Mouse (Mus musculus): ENCODE measurements around the gene Pts. TPM values are rescaled to one million over a fixed set of nuclear protein-coding genes. Genes with fewer than 3 reads are reported as not detected.

Pts gene
- total RNA-seq (2021) = 10 to 100 TPM in 1 of 2 experiments, 1 to 10 TPM in 1; 9.5 to 10.0 TPM
- long read RNA-seq, experiment 1, full-length matches to known transcripts = 9 of 14 reads
- long read RNA-seq, experiment 1, partial matches to known transcripts = 2 of 14 reads
- long read RNA-seq, experiment 1, other reads (novel, unspliced or antisense) = 3 of 14 reads
- long read RNA-seq, experiment 2, transcript Pts-201 (6 exons, 1,046 nt) = major isoform, 6 of 22 reads
- long read RNA-seq, experiment 2, partial matches to known transcripts = 0 of 22 reads
- long read RNA-seq, experiment 2, other reads (novel, unspliced or antisense) = 16 of 22 reads

GRCm38 (mm10) chr9:50528293-50528892, at the start of gene Pts:
TSS of gene Pts (minus strand) at chr9:50528724.
- peak; percentile 97 to 99 for DNase-seq
- intact Hi-C loops (cut with DNase I) = loop anchor here (1.0 kb wide), 1 partner anchor 65 kb away; no protein-coding TSS in a partner anchor

- no peak for DNase-seq
- intact Hi-C loops (cut with DNase I) = no loop called here
Measured at GRCm38 (mm10) chr9:50569599-50570525, 41.3 kb upstream of the Pts start.

GRCm38 (mm10) chr9:50567881-50568280, 39.4 kb upstream of the Pts start:
- DNase-seq = peak in 1 of 2 experiments; percentile 8
- intact Hi-C loops (cut with DNase I) = no loop called here

- no peak for DNase-seq
- intact Hi-C loops (cut with DNase I) = no loop called here
Measured at GRCm38 (mm10) chr9:50567372-50567771, 38.8 kb upstream of the Pts start.

- DNase-seq = no peak
- intact Hi-C loops (cut with DNase I) = no loop called here
Measured at GRCm38 (mm10) chr9:50565940-50566339, 37.4 kb upstream of the Pts start.

GRCm38 (mm10) chr9:50565173-50565572, 36.6 kb upstream of the Pts start:
- no peak for DNase-seq
- intact Hi-C loops (cut with DNase I) = no loop called here

- intact Hi-C loops (cut with DNase I) = no loop called here
- DNase-seq = no peak
Measured at GRCm38 (mm10) chr9:50561918-50562360, 33.4 kb upstream of the Pts start.

GRCm38 (mm10) chr9:50561145-50561917, 32.8 kb upstream of the Pts start, which contains the start of gene Tex12:
TSS of gene Tex12 (minus strand) at chr9:50561325.
- intact Hi-C loops (cut with DNase I) = no loop called here

GRCm38 (mm10) chr9:50555094-50555446, 26.5 kb upstream of the Pts start, which contains the start of gene Bco2:
TSS of gene Bco2 (minus strand) at chr9:50555181.
- intact Hi-C loops (cut with DNase I) = no loop called here
- DNase-seq = no peak

More at GRCm38 (mm10) chr9:50561145-50561917, 32.8 kb upstream of the Pts start, which contains the start of gene Tex12:
- DNase-seq = no peak

- DNase-seq = no peak
- intact Hi-C loops (cut with DNase I) = no loop called here
Measured at GRCm38 (mm10) chr9:50554241-50555093, 25.9 kb upstream of the Pts start, which contains the start of gene Il18. TSS of gene Il18 (plus strand) at chr9:50554827.

GRCm38 (mm10) chr9:50553547-50553946, 25.0 kb upstream of the Pts start:
- intact Hi-C loops (cut with DNase I) = no loop called here

GRCm38 (mm10) chr9:50552206-50552605, 23.7 kb upstream of the Pts start:
- DNase-seq = no peak
- intact Hi-C loops (cut with DNase I) = no loop called here

More at GRCm38 (mm10) chr9:50553547-50553946, 25.0 kb upstream of the Pts start:
- no peak for DNase-seq

GRCm38 (mm10) chr9:50548936-50549335, 20.4 kb upstream of the Pts start:
- intact Hi-C loops (cut with DNase I) = no loop called here
- no peak for DNase-seq

GRCm38 (mm10) chr9:50547859-50548478, 19.4 kb upstream of the Pts start:
- intact Hi-C loops (cut with DNase I) = no loop called here
- DNase-seq = no peak

GRCm38 (mm10) chr9:50542401-50542800, 13.9 kb upstream of the Pts start:
- DNase-seq = no peak
- intact Hi-C loops (cut with DNase I) = no loop called here

GRCm38 (mm10) chr9:50540170-50540569, 11.6 kb upstream of the Pts start:
- intact Hi-C loops (cut with DNase I) = no loop called here

GRCm38 (mm10) chr9:50537295-50537694, 8.8 kb upstream of the Pts start:
- intact Hi-C loops (cut with DNase I) = no loop called here
- no peak for DNase-seq

More at GRCm38 (mm10) chr9:50540170-50540569, 11.6 kb upstream of the Pts start:
- no peak for DNase-seq

- intact Hi-C loops (cut with DNase I) = no loop called here
- no peak for DNase-seq
Measured at GRCm38 (mm10) chr9:50536603-50537135, 8.1 kb upstream of the Pts start.

All from gastrocnemius, postnatal 36 days (tissue).